Mouse (Mus musculus) gastrocnemius, postnatal 14 days (tissue): ENCODE data around the gene Abhd14a. TPM values are rescaled to one million over a fixed set of nuclear protein-coding genes. Genes with fewer than 3 reads are reported as not detected.

Source experiments
- DNase-seq: peaks from one replicate; pipeline ENCODE4 v3.0.0; 2021; ENCODE audit warnings: mixed read lengths
- intact Hi-C: fragments of 180-260 bp; cut with DNase I; formaldehyde crosslinking; loops from one replicate; pipeline ENCODE4 v1.15.1; 2025; ENCODE audit warnings: low total_unique reads
- total RNA-seq, 2 experiments: library from RNA; stranded (reverse); gene quantifications; 2 replicates each; pipeline ENCODE4 v1.2.3; 2021

Gene Abhd14a
- total RNA-seq, 2 experiments from 2014 or later = 13.3 to 16.0 TPM

- intact Hi-C loops = loop anchor here (5.0 kb wide), 1 partner anchor 35 kb away; the partner anchor contains the start of gene Acy1
- peak; percentile 77 for DNase-seq
Observed at GRCm38 (mm10) chr9:106471892-106472291, 24.4 kb upstream of the Abhd14a start.

- peak; percentile 6 for DNase-seq
- intact Hi-C loops = loop anchor here (5.0 kb wide), 1 partner anchor 34 kb away; the partner anchor contains the start of gene Acy1
Observed at GRCm38 (mm10) chr9:106470991-106471750, 23.7 kb upstream of the Abhd14a start.

- intact Hi-C loops = loop anchor here (5.0 kb wide), 1 partner anchor 32 kb away; the partner anchor contains the start of gene Acy1
- DNase-seq = peak; percentile 2
Observed at GRCm38 (mm10) chr9:106469776-106470175, 22.3 kb upstream of the Abhd14a start.

- no peak for DNase-seq
- intact Hi-C loops = no loop called here
Observed at GRCm38 (mm10) chr9:106469317-106469716, 21.8 kb upstream of the Abhd14a start.

GRCm38 (mm10) chr9:106467746-106468145, 20.3 kb upstream of the Abhd14a start:
- intact Hi-C loops = no loop called here
- DNase-seq = no peak

GRCm38 (mm10) chr9:106466721-106467120, 19.2 kb upstream of the Abhd14a start:
- intact Hi-C loops = no loop called here
- DNase-seq = no peak

- DNase-seq = peak; percentile 74
- intact Hi-C loops = no loop called here
Observed at GRCm38 (mm10) chr9:106465571-106466200, 18.2 kb upstream of the Abhd14a start, which contains the start of gene Gpr62. TSS of gene Gpr62 (minus strand) at chr9:106465938.

GRCm38 (mm10) chr9:106464751-106465541, 17.5 kb upstream of the Abhd14a start:
- intact Hi-C loops = no loop called here
- peak; percentile 71 for DNase-seq

GRCm38 (mm10) chr9:106463122-106464063, 15.9 kb upstream of the Abhd14a start:
- intact Hi-C loops = no loop called here
- no peak for DNase-seq

- intact Hi-C loops = no loop called here
- no peak for DNase-seq
Observed at GRCm38 (mm10) chr9:106462430-106462800, 14.9 kb upstream of the Abhd14a start.

- intact Hi-C loops = no loop called here
- no peak for DNase-seq
Observed at GRCm38 (mm10) chr9:106461641-106462429, 14.4 kb upstream of the Abhd14a start.

- intact Hi-C loops = no loop called here
- no peak for DNase-seq
Observed at GRCm38 (mm10) chr9:106461026-106461415, 13.5 kb upstream of the Abhd14a start.

GRCm38 (mm10) chr9:106460401-106461025, 13.0 kb upstream of the Abhd14a start:
- no peak for DNase-seq
- intact Hi-C loops = no loop called here

- no peak for DNase-seq
- intact Hi-C loops = no loop called here
Observed at GRCm38 (mm10) chr9:106459946-106460345, 12.5 kb upstream of the Abhd14a start.

- DNase-seq = no peak
- intact Hi-C loops = no loop called here
Observed at GRCm38 (mm10) chr9:106457920-106458319, 10.4 kb upstream of the Abhd14a start.

- DNase-seq = no peak
- intact Hi-C loops = no loop called here
Observed at GRCm38 (mm10) chr9:106457163-106457559, 9.7 kb upstream of the Abhd14a start.

- DNase-seq = peak; percentile 61
- intact Hi-C loops = no loop called here
Observed at GRCm38 (mm10) chr9:106456325-106457162, 9.1 kb upstream of the Abhd14a start.
